Mouse (Mus musculus): ENCODE measurements around the gene Pibf1. TPM values are rescaled to one million over a fixed set of nuclear protein-coding genes. Genes with fewer than 3 reads are reported as not detected.
A peak's percentile ranks its signal among the peaks of the same experiment; 100 is the strongest.

The Pibf1 gene
- total RNA-seq, 2 experiments from 2014 or later, result 13.0 to 13.9 TPM

DNA sequence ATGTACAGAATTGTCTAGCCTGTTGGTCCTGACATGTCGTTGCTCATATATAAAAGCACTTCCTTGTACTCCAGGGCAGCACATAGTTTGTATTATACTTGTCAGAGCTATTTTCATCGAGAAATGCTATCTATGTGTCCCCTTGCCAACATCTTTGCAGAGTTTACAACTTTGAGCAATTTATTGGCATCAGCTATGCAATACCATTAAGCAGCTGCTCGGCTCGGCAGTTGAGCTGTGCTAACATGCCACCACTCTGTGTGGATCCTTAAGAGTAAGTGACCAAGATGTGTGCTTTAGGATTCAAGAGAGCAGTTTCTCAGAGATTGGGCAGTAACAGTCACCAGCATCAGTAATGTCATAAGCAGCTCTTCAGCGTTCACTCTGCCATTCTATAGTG is 137.9 kb downstream of the Pibf1 start:
- no peak for DNase-seq (ENCODE audit: low spot score in 2 of 2)
- intact Hi-C loops (cut with DNase I), result no loop called here

DNA sequence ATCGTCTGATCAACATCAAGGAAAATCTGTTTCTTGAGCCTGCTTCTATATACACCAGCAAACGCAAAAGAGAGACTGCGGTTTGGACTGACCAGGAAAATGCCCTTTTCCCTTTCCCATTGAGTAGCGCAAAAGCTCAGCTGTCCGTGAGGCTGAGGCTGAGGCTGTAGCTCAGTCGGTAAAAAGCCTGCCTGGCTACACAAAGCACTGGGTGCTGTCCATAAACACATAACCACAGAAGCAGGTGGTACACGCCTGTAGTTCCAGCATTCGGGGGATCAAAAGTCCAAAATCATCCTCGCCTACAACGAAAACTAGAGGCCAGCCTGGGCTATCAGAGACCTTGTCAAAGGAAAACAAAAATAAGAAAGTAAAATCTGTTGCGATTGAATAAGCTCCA is 141.3 kb downstream of the Pibf1 start:
- intact Hi-C loops (cut with DNase I), result no loop called here
- no peak for DNase-seq (ENCODE audit: low spot score in 2 of 2)

DNA sequence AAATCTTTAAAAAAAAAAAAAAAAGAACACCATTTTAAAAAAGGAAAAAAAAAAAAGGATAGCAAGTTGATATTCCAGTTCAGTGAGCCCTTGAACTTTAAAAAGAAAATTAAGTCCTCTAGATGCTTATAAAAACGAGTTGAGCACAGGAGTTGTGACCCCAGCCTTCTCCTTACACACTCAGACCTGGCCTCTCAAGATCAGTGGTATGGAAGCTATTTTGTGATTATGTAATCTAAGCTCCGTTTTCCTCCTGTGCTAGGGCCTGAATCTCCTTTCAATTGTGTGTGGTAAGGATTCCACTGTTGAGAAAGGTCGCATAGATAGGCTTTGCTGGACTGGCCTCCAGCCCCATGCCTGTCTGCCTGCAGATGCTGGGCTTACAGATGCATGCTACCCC is 145.3 kb downstream of the Pibf1 start:
- intact Hi-C loops (cut with DNase I), result no loop called here
- DNase-seq (ENCODE audit: low spot score in 2 of 2), result no peak

DNA sequence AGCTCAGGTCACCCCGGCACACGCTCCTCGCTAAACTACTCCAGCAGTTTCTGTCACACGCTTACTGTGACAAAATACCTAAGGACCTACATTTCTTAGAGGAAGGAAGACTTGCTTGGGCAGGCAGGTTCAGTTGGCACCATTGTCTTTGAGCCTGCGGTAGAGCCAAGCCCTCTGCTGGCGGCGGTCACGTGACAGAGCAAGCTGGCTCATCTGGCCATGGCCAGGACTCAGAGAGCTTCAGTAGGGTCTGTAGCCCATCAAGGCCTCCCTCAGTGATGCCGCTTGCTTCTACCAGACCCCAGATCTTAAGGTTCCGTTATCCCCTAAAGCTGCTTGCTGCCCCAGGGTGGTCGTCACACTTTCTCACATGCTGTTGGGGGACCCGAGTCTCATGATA is 162.8 kb downstream of the Pibf1 start:
- DNase-seq (ENCODE audit: low spot score in 2 of 2), result no peak
- intact Hi-C loops (cut with DNase I), result no loop called here

DNA sequence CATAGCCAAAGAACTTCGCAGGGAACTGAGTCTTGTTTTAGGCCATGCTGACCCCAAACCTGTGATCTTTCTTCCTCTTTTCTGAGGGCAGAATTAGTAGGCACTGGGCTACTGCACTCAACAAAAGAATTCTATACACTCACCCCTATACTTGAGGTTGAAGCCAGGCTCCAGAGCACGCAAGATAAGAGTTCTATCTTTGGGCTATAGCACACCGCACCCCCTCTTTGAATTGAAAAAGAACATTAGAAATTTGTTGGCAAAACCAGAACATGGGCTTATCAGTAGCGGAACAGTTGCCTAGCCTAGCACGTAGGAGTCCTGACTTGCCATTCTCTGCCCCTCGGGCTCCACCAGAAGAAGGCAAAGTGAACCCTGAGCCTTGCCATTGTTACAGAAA is 164.6 kb downstream of the Pibf1 start:
- no peak for DNase-seq (ENCODE audit: low spot score in 2 of 2)
- intact Hi-C loops (cut with DNase I), result no loop called here

DNA sequence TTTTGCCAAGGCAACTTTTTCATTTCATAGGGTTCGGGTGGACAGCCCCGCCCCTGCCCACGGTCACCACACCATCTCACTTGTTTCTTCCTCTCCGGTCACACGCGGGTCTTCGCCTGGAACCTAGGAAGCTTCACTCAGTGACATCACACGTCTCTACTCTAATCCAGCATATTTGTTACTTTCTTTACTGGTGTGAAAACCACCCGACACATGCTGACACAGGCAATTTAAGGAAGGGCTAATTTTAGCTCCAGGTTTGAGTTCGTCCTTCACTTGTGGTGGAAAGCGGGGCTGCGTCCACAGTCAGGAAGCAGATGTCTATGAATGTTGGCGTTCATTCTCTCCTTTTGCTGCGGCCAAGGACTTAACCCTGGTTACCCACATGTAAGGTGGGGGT is 166.6 kb downstream of the Pibf1 start:
- intact Hi-C loops (cut with DNase I), result no loop called here
- DNase-seq (ENCODE audit: low spot score in 2 of 2), result no peak

DNA sequence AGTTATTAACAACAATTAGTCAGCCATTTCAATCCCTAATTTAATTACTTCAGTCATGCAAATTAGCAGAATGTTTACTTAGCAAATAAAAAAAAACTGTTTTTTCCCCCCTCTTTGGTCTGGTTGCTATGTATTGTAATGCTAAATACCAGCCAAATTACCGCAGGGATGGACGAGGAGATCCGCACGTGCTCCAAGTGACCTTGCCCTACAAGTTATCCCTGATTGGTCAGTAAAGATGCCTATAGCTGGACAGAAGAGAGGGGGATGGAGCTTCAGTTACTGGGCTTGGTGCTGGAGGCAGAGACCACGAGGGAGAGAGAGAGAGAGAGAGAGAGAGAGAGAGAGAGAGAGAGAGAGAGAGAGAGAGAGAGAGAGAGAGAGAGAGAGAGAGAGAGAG is 167.5 kb downstream of the Pibf1 start:
- intact Hi-C loops (cut with DNase I), result no loop called here
- no peak for DNase-seq (ENCODE audit: low spot score in 2 of 2)

DNA sequence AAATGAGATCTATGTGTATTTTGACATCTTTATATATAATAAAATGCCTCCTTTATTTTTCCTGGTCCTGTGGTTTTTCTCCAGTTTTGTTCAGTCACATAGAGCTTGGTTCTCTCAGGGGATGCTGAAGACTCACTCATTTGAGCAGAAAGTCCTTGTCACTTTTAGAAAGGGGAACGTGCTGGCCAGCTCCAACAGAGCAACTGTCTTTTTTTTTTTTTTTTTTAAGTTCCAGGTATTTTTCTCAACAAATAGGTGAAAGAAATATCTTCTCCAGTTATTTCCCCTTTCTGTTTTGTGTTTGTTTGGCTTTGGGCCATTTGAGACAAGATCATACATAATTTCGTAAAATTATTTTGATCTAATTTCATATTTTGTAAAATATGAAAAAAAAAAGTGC is 174.8 kb downstream of the Pibf1 start:
- intact Hi-C loops (cut with DNase I), result no loop called here
- no peak for DNase-seq (ENCODE audit: low spot score in 2 of 2)

DNA sequence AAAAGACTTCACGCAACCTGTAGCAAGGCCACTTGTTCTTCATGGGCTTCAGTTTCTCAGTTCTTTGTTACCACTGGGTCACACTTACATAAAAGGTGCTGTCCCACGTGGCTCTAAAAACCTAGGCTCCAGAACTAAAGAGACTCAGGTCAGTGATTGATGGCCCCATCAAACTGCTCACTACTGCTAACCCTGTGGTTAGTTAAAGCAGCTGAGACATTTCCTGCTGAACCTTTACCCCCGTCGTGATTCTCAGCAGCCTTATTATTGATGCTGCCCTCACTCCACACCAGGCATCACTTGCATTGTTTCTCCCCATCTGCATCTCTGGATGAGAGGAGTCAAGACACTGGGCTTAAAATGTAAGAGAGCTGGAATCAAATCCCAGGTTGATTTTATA is 176.6 kb downstream of the Pibf1 start:
- no peak for DNase-seq (ENCODE audit: low spot score in 2 of 2)
- intact Hi-C loops (cut with DNase I), result no loop called here

DNA sequence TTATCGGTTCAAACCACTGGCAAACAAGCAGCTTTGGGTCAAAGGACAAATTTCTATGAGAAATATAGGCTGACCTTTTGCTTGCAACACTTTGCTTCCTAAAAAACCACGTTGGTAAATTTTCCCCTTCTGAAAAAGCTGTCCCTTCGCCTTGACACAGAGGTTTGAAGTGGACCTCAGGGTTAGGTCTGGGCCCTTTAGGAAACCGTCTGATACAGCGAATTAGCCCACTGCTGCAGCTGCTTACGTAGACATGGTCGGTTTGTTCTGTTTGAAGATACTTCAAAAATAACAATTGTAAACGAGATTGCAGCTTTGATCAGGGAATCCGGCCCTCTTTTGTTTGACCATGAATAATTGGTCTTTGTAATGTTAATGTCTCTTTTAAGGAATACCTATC is 179.1 kb downstream of the Pibf1 start:
- no peak for DNase-seq (ENCODE audit: low spot score in 2 of 2)
- intact Hi-C loops (cut with DNase I), result no loop called here

DNA sequence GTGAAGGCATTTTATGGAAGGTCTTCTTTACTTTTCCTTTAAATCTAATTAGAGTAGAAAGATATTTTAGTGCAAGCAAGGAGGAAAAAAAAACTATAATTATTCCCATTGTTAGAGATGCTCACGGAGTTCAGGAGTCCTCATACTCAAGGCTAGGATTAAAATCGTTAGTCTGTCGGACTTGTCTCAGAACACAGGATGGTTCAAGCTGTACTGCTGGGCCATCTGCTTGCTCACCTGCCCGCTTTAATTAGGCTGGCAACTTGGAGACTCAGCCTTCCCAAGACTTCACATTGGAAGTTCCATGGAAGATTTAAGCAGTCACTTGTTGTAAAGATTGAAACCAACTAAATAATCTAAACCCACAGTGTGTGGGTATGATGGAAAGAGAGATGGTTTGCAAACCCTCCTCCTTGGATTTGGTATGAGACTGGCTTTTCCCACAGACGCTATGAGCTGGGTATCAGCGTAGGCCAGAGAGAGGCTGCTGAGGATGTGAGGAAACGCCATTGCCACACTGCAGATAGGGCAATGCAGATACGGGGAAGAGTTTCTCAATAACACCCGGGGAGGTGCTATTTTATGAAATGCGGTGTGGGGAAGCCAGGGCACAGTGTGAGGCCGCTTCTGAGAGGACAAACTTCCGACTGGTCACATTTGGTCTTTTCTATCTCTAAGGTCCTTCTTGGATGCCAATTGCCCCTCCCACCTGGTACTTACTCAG is 179.7 kb downstream of the Pibf1 start:
- intact Hi-C loops (cut with DNase I), result no loop called here

DNA sequence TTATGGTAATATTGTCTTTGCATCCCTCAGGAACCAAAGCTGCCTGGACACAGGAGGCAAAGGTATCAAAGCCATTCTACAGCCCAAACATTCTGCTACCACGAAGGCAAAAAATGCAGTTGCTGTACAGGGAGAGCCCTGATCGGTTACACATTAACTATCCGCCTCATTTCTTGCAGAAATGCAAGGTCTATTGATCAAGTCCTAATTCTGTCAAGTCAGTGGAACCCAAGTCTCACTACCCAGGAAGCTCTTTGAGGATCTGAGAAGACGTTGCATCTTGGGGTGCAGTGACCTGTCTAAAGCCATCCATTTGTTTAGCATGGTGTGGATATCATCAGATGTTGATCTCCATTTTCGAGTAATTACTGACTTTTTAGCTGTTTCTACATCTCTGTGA is 181.2 kb downstream of the Pibf1 start:
- intact Hi-C loops (cut with DNase I), result no loop called here
- no peak for DNase-seq (ENCODE audit: low spot score in 2 of 2)

More for the DNA sequence above, 179.7 kb downstream of the Pibf1 start:
- no peak for DNase-seq (ENCODE audit: low spot score in 2 of 2)

DNA sequence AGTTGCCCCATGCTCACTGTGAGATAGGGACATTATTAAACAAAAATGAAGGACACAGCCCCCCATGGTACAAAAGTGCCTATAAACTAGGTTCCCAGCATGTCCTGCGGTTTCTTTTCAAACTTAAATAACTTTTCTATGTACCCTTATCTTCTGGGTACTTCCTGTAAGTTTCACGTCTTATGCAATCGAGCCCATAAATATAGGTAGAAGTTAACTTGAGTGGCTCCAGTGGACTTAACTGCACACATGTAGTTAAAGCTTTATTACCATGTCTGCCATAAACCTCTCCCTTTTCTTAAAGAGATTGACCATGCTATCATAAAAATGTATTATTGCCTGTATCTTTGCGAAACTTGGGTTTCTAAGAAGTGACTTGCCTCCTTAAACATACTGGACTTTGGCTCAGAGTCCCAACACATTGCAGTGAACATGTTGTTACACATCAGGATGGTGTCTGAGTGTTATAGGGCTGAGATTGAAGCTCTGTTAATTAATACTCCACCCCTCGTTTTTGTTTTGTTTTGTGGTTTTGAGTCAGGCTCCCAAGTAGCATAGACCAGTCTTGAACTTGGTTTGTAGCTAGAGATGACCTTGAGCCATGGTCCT is 181.7 kb downstream of the Pibf1 start:
- DNase-seq (ENCODE audit: low spot score in 2 of 2), result no peak
- intact Hi-C loops (cut with DNase I), result no loop called here

DNA sequence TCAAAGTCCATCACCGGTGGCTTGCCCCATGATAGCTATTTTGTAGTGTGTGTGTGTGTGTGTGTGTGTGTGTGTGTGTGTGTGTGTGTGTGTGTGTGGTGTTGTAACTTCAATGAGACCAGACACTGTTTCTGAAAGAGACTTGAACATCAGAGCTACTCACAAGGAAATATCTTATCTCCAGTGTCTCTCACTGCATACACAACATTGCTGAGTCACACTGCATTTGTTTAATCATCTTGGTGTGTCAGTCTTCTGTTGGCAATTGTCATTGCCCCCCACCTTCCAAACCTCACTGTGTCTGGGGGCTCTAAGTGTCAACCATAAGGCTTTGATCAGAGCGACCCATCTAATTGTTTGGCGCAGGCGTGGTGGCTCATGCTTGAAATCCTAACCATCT is 186.3 kb downstream of the Pibf1 start:
- intact Hi-C loops (cut with DNase I), result no loop called here
- DNase-seq (ENCODE audit: low spot score in 2 of 2), result no peak

DNA sequence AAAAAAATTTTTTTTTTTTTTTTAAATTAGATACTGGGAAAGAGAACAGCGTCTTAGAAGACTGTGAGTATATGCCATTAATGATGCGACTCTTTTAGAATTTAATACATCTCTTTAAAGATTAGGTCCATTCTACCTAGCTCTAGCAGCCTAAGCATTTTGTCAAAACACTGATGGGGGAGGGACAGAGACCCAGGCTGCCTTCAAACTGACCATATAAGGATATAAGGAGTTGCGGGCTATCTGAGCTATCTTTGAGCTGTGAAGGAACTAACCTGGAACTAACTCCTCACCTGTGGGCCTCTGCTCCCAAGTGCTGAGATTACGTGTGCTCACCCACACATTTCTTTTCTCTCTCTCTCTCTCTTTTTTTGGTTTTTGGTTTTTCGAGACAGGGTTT is 193.0 kb downstream of the Pibf1 start:
- intact Hi-C loops (cut with DNase I), result no loop called here
- no peak for DNase-seq (ENCODE audit: low spot score in 2 of 2)

DNA sequence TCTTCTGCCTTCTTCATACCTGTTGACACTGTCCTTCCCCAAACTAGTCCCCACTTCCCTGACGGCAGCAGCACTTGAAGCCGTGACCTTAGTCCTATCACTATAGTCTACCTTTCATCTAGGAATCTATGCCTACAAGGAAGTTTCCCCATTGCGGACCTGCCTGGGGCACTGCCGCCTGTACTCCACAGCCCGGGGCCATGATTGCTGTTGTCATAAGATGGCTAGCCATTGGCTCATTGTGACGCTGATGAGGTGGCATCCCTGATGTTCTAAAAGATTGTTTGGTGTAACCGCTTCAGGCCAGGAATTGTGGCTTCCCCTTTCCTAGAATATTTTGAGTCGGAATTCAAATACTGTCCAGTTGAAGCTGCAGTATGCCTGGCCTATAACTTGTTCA is 195.2 kb downstream of the Pibf1 start:
- intact Hi-C loops (cut with DNase I), result no loop called here
- DNase-seq (ENCODE audit: low spot score in 2 of 2), result no peak

DNA sequence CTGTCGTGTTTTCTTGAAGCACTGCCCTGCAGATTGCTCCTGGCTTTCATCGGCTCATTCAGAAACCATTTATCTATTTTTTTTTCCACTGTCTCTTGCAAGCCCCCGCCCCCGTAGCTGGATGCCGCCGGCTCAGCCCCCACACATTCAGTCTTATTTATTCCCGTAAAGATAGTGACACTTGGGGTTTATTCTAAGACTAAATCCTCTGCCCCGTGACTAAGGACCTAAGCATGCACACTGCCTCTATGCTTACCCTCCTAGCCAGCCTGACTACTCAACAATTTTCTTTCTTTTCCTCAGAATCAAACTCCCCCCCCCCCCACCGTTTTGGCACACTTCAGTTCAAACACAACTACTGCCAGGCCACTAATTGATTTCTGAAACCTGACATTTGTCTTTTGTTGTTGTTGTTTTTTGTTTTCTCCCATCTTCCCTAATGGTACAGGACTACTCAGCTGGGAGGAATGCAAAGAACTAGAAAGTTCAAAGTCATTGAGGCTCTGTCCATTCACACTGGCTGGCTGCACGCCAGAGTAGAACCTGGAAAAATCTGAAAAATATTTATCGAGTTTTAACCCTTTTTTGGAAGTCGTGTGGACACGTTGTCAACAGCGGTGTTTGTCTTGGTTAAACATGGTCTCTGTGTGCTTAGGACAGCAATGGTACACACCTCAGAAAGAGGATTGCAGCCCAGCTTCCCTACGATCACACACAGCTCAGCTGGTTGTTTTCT is 196.6 kb downstream of the Pibf1 start:
- intact Hi-C loops (cut with DNase I), result loop anchor here (5.0 kb wide), 3 partner anchors 153 to 597 kb away; no protein-coding TSS in a partner anchor

DNA sequence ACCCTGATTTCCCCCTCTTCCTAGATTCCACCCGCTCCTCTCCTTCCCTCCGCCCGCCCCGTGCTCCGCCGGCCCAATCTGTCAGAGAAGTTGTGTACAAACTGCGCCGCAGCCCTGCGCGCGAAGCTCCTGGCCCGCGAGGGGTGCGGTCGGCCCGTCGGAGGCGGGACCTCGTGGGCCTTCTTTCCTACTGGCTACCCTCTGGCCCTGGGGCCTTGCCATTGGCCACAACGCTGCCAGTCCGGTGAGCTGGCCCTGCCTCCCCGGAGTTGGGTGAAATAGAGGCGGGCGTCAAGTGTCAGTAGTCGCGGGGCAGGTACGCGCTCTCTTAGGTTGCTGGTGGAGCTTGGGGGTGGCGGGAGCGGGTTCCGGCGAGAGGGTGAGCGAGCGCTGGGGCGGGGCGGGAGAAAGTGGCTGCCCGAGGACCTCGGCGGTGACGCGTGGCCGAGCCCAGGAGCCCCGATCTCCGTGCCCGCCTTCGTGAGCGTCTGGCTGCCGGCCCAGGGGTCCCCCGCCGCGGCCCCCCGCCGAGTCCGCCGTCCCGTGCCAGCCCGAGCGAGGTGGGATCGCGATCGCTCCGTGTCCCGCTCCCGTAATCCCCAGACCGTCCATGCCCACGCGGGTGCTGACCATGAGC is 199.3 kb downstream of the Pibf1 start, which contains the start of gene Klf5:
TSS of gene Klf5 (plus strand) at position 307 of the 637 bp plus-strand sequence.
- DNase-seq (ENCODE audit: low spot score in 2 of 2), result peak; percentile 93
- intact Hi-C loops (cut with DNase I), result loop anchor here (5.0 kb wide), 3 partner anchors 156 to 594 kb away; no protein-coding TSS in a partner anchor

More for the DNA sequence above, 196.6 kb downstream of the Pibf1 start:
- DNase-seq (ENCODE audit: low spot score in 2 of 2), result no peak

DNA sequence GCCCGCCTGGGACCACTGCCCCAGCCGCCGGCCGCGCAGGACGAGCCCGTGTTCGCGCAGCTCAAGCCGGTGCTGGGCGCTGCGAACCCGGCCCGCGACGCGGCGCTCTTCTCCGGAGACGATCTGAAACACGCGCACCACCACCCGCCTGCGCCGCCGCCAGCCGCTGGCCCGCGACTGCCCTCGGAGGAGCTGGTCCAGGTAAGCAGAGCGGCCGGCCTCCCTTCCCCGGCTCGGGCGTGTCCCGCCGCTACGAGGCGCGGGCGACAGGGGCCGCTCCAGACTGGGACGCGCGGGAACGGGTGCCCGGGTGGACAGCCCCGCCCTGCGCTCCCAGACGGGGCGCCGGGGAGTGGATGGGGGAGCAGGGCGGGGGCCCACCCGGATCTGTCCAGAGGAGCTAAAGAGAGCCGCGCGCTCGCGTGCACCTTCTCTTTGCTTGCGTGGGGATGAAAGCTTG is 199.8 kb downstream of the Pibf1 start:
- intact Hi-C loops (cut with DNase I), result loop anchor here (5.0 kb wide), 3 partner anchors 157 to 593 kb away; no protein-coding TSS in a partner anchor

DNA sequence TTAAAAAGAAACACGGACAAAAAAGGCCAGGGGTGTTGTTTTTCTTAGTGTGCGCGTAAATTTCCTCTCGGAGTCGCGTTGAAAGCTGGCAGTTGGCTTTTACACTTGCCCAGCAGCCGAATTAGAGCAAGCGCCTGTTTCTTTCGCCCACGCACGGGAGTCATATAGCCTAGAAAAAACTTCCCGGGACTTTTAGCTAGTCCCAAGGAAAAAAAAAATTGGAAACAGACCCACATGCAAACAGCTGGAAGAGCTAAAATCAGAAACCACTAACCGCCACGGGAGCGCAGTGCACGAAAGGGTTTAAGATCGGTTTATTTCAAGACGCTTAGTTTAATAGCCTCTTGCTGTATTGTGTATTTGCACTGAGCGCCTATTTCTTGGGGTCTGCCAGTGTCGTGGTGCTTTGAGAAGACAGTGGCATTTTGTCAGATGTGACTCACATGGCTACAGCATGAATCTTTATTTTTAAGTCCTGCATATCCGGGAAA is 200.5 kb downstream of the Pibf1 start:
- intact Hi-C loops (cut with DNase I), result loop anchor here (5.0 kb wide), 3 partner anchors 157 to 593 kb away; no protein-coding TSS in a partner anchor
- peak; percentile 48 to 60 for DNase-seq (ENCODE audit: low spot score in 2 of 2)

More for the DNA sequence above, 199.8 kb downstream of the Pibf1 start:
- peak; percentile 43 to 63 for DNase-seq (ENCODE audit: low spot score in 2 of 2)
